Mouse (Mus musculus) T-cell, adult 2 months (primary cell): ENCODE measurements around the gene Rp2.
A peak's percentile ranks its signal among the peaks of the same experiment; 100 is the strongest.

Experiments
- DNase-seq: peaks from one replicate; pipeline ENCODE4 v3.0.0; 2022; ENCODE audit warnings: low spot score

Gene Rp2

GRCm38 (mm10) chrX:20425140-20425838 lies 61.0 kb downstream of the Rp2 start, which contains the start of gene Jade3:
Jade3 (plus strand) TSS chrX:20425688.
- DNase-seq = peak; percentile 80

DNA sequence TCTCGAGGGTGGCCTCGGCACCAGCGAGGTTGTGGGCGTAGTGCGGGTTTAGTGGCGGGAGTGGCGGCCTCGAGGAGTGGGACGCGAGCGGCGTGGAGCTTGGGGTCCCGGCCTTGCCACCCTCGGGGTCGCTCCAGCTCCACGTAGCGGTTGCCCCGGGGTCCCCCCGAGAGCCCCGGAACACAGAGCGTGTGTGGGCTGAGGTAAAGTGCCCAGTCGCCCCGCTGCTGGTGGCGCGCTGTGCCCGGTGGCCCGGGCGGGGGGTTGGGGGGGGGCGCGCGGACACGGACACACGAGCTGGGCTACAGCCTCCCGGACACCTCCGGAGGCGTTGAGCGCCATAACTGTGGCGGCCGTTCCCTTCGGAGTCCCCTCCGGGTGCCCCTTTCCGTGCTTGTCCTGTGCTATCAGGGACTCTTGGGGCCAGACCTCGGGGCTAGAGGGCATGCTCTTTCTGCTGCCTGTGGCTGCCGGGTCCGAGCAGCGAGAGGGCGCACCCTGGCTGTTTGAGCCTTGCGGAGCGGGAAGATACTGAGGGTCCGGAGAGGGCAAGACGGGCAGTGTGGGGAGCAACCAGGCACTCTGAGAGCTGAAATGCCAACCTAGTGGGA lies 61.7 kb downstream of the Rp2 start:
- DNase-seq = peak; percentile 1
